Mouse (Mus musculus) adrenal gland, adult 18-20 months (tissue): ENCODE measurements around the gene Dnajc7. TPM values are rescaled to one million over a fixed set of nuclear protein-coding genes. Genes with fewer than 3 reads are reported as not detected.
A peak's percentile ranks its signal among the peaks of the same experiment; 100 is the strongest.
"Not testable (repeated sequence)": the region's sequence is repeated elsewhere in the genome, so short reads cannot be mapped to it uniquely, and the experiment has no call there.

Experiments
- DNase-seq, 2 experiments: peaks; one replicate each; pipeline ENCODE4 v3.0.0; 2021 to 2022; ENCODE audit warnings: low spot score in 2 of 2
- long read RNA-seq, 2 experiments: library from polyadenylated mRNA; stranded (forward); transcript quantifications; one replicate each; pipeline ENCODE4 v2.0.0; 2021
- total RNA-seq, 2 experiments: library from RNA; stranded (reverse); gene quantifications; 1 replicate in 1 of 2; 2 replicates in 1 of 2; pipeline ENCODE4 v1.2.3; 2021

Dnajc7 gene
- 100 to 1,000 TPM; 210 to 238 TPM for total RNA-seq
- long read RNA-seq, experiment 1, transcript Dnajc7-201 (14 exons, 2,330 nt), result major isoform, 90 of 105 reads
- long read RNA-seq, experiment 1, partial matches to known transcripts, result 4 of 105 reads
- long read RNA-seq, experiment 1, other reads (novel, unspliced or antisense), result 9 of 105 reads
- long read RNA-seq, experiment 2, transcript Dnajc7-201 (14 exons, 2,330 nt), result major isoform, 223 of 270 reads
- long read RNA-seq, experiment 2, transcript Dnajc7-209 (5 exons, 1,008 nt), result minor isoform, 5 of 270 reads
- long read RNA-seq, experiment 2, partial matches to known transcripts, result 16 of 270 reads
- long read RNA-seq, experiment 2, other reads (novel, unspliced or antisense), result 25 of 270 reads

DNA sequence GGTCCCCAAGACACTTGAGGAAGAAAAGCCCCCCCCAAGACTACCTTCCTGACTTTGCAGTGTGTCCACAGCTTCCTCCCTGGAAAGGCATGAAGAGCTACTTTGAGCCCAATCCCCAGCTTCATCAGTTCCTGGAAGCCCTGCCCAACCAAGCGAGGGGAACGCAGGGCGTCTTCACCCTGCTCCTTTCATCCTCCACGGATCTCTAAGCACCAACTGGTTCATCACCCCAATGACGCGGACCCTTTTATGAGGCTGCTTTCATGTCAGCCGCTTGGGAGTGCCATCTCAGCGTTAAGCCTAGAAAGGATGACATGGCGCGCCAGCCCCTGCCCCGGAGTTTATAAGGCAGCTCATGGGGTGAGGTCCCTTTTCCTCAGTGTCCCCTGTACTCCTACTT lies at the start of gene Dnajc7:
Dnajc7 (minus strand) TSS at position 187 of the 400 bp plus-strand sequence.
- no peak for DNase-seq

DNA sequence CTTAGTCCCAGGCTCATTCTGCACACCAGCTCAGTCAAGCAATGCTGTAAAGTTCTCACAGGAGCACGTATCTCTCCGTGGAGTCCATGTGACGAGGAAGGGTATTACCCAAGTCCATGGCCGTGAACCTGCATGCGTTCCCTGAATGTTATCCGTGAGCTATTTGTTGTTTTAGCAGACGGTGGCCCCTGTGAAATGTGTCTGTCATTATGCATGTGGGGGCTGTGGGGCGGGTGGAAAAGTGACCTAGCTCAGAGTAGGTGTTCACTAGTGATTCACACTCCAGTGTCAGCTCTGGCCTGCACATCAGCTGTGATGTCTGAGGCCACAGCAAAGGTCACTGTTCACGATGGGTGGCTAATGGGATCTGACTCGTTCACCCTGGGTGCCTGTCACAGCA lies 39.8 kb upstream of the Dnajc7 start:
- no peak for DNase-seq

DNA sequence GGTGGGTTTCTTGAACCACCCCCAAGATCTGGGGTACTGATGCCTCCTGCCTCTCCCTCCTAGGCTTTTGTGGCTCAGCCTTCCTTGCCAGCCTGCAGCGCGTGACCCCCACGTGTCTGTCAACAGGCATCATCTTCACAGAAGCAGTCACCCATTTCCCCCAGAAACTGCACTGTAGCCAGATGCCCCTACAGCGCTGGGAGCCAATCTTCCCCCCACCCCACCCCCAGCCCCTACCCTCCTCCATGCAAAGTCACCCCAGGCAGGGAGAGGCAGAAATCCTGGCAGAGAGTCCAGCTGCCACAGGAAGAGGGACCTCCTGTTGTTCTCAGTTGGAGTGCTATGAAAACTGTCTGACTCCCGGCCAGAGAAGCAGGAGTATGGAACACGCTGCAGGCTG lies 36.5 kb upstream of the Dnajc7 start:
- no peak for DNase-seq

DNA sequence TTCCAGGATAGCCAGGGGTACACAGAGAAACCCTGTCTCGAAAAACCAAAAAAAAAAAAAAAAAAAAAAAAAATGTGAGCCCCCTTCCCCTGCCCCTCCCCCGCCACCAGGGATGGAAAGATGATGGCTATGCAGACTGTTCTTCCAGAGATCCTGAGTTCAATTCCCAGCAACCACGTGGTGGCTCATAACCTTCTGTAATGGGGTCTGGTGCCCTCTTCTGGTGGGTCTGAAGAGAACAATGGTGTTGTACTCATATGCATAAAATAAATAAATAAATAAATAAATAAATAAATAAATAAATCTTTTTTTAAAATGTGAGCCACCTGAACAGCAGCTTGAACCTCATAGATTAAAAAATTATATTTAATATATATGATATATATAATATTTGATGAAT lies 35.6 kb upstream of the Dnajc7 start:
- DNase-seq, result not testable (repeated sequence)

DNA sequence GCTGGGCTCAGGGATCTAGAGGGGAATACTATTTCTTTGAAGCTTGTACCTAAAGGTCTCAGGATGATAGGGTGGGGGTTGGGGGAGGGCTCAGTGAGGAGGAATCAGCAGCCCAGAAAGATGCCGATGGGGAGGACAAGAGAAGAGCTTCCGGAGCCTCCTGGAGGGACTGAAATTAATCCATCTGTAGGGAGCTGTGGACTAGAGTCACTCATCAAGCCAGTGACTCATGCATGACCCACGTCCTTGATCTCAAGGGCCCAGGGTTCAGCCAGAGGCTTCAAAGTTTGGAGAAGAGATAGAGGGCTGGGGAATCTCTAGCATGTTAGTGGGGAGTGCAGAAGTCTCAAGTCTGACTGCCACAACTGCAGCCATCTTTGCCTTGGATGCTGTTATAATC lies 31.8 kb upstream of the Dnajc7 start:
- DNase-seq, result peak in 1 of 2 experiments; percentile 59

DNA sequence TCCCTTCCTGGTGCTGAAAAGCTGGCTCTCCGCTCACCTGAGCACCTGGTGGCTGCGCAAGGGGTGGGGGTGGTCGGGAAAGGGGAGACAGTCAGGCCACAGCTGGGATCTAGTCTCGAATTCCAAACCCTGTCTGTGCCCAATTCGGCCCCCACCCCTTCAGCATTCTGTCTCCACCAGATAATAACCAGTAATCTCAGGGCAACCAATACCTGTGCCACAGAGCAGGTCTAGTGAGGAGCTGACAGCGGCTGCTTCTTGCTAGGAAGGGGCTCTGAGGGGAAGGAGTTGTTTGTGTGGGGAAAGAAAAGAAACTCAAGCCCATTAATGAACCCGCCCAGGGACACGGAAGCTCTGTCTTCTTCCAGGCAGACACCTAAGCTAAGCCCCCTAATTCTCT lies 31.2 kb upstream of the Dnajc7 start:
- DNase-seq, result no peak

DNA sequence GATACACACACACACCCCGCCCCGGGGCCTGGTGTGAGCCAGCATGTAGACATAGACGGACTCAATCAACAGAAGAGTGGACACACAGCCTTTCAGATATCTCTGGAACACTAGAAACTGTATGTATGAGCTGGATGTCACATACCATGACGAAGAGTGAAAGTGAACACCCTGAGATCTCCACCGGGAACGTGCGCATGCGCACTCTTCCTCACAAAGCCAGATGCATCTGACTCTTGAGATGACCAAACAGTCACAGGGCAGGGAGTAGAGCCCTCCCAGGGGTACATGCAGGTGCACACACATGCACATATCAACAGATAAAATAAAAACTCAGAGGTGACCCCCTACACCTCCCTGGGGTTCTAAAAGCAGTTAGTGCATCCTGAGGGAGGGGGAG lies 28.4 kb upstream of the Dnajc7 start:
- DNase-seq, result no peak

DNA sequence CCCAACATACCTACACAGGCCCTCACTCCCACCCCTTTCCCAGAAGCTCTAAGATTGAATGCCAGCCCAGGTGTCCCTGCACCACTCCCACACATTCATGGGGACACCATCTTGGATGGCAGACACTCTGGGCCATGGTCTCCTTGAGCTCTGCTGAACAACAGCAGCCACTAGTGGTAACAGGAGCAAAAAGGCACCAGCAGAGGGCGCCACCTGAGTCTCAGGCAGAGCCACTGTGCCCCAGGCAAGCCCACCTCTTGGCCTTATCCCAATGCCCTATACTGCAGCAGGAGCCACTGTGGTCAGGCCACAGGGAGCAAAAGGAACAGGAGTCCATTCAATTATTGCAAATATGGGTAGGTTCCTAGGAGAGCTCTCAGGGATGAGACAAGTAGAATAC lies 26.3 kb upstream of the Dnajc7 start:
- DNase-seq, result peak in 1 of 2 experiments; percentile 51

DNA sequence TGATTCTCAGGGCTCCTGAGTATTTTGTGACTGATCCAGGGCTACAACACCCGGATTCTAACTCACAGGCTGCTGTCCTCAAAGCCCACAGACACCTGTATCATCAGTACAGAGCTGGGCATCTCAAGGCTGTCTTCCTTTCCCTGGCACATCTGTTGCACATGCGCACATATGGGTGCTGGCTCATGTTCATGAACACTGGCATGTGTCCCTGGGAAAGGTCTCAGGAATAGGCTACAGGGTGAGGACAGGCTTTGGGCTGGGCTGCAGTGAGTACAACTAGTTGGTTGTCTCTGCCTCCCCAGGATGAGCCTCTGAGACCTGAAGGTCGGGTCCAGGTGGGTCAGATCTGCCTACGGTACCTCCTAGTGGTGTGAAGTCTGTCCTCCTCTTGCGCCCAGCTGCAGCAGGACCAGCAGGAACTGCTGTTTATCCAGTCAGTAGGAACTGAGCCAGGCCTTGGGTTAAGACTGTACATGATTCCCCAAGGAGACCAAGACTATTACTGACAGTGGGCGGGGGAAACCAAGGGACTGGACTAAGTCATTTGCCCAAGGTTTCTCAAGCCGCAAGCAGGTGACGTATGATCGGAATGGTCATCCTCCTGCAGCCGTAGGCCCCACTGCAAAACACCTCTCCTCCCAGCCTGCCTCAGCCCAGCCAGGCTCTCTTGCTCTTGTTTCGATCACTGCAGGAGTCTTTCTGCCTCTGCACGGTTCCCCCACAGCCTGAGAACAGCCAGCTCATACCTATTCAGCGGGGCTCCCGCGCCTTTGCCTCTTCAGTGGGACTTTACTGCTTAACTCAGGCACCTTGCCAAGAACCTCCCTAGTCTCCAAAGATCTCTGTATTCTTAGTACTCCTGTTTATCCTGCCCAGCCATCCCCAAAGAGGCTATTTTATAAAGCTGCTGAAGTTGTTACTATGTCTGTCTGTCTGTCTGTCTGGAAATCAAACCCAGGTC lies 23.9 kb upstream of the Dnajc7 start:
- DNase-seq, result no peak

DNA sequence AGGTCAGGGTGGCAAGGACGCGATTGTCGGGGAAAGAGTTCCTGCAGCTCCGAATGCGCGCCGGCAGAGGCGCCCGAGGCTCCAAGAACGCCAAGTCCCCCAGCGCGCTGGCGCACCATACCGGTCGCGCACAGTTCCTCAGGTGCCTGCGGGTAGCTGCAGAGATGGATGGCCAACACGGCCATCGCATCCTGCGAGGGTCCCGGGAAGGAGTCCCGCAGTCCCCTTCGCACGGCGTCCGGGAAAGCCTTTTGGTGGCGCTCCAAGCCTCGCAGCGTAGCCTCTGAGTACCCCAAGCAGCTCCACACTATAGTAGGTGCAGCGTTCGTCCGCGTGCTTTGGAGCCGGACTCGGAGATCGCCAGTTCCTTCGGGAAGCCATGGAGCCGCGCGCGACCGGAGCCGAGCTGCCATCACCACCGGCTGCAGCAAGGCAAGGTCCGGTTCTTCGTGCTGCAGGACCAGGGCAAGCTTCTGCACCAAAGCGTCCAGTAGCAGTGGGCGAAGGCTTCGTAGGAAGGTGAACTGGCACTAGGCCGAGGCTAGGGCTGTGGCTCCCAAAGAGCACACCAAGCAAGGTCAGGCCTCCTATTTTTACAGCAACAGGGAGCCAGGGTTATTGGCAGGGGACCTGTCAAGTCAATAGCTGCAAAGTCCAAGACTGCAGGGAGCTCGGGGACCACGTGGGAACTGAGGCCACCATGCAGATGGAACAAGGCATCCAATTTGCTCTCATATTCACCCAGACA lies 20.4 kb upstream of the Dnajc7 start:
- DNase-seq, result no peak

DNA sequence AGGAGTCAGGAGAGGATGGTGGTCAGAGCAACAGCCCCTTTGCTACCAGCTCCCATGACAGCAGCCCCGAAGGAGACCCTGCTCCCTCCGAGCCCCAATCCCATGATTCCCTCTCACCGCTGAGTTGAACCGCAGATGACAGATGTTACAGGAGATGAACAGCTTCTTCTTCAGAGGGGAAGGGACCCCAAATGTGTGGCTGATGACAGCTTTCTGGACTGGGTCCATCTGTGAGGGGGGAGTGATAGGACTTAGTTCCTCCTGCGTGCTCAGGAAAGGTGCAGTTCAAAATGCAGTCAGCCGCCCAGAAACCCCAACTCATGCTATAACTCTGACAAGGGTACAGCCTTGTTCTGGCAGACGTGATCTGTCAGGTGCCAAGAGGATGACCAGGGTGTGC lies 14.6 kb upstream of the Dnajc7 start:
- no peak for DNase-seq

DNA sequence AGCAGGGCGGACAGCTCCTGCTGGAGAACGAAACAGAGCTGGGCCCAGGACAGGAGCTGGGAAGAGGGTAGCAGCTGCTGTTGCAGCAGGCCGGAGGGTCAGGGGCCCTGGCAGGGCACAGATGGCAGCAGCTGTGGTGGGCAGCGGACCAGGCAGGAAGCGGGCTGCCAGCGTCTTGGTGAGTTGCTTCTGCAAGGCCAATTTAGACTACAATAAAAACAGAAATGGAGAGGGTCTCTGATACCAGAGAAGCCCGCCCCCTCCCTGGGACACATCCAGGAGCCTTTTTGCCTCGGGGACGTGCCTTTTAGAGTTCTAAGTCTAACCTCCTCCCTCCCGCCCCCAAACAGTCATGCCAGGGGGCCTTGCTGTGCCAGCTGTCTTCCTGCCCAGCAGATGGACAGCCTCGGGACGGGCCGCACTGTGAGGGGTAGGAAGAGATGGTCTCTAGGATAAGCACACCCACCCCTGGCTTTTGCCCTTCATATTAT lies 8.9 kb upstream of the Dnajc7 start:
- DNase-seq, result no peak

DNA sequence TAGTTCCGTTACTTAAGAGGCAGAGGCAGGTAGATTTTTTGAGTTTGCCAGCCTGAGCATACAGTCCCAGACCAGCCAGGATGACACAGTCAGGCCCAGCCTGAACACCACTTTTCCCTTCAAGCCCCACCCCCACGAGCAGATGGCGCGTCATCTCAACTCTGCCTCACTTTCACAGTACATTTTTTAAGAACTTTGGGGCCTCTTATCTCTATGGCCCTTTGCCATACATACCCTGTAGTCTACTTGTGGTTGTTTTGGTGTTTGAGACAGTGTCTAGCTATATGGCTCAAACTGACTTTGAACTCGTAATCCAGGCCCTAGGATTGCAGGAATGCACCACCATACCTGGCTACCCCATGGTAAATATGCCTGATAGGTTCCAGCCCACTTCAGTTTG lies 8.1 kb upstream of the Dnajc7 start:
- DNase-seq, result no peak

DNA sequence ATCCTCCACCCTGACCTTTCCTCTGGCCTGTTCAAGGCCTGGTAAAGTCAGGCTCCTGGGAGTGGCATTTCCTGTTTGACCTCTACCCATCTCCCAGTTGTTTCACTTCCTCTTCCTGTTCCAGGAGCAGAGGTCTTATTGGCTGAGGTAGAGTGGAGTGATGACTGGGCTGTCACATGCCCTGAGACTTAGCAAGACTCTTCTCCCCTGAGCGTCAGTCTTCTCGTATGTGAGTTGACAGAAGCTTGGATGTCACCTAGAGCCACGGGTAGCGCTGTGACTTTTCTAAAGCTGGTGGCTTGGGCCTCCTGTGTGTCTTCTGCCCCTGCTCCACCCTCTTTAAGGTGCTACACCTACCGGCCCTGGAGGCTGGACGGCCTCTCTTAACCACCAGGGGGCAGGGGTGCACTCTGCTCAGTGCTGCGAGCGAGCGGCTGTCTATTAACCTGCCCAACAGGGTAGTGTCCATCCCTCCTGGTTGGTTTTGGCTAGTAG lies 6.8 kb upstream of the Dnajc7 start:
- peak; percentile 73 to 76 for DNase-seq

DNA sequence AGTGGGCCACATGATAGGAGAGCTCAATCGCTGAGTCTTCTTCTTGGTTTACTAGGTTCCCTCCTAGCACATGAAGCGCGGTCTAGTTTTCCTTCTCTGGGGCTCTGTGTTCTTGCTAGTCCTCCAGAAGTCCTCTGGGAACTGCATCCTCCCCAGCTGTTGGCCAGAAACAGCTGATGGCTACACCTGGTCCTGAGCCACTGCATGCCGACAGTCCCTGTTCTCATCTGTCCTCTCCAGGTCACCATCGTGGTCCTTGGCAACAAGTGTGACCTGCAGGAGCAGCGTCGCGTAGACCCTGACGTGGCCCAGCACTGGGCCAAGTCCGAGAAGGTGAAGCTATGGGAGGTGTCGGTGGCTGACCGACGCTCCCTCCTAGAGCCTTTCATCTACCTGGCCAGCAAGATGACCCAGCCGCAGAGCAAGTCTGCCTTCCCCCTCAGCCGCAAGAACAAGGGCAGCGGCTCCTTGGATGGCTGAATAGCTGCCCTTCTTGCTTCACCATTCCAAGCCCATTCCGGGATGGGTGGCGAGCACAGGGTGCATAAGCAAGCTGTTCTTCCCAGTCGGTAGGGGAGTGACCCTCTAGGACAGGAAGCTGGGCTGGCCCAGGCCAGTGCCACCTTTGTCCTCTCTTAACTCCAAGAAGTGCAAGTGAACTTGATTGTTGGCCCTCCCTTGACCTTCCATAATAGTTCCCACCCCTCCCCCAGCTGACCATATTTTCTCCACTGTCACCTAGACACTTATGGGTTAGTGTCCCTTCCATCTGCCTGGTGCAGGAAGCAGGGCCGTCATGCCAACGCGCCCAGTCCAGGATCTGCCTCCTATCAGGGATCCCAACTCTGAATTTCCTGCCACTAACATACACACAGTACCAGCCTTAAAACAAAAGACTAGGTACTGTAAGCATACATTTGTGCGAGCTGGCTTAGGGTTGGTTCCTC lies 6.1 kb upstream of the Dnajc7 start:
- no peak for DNase-seq

DNA sequence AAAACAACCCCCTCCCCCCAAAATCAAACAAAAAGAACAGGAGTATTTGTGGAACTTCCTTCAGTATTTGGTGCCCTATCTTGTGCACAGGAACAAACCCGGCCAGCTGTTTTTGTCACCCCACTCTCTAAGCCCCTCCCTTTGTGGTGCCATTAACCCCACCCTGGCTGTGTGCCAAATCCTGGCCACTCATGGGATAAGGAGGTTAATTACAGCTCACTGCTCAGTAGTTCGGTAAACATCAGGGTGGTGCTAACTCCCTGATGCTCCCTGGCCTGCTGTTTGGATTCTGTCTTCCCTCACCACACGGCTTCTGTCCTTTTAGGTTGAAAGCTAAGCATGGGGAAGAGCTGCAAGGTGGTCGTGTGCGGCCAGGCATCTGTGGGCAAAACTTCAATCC lies 3.9 kb upstream of the Dnajc7 start:
- peak in 1 of 2 experiments; percentile 56 for DNase-seq

DNA sequence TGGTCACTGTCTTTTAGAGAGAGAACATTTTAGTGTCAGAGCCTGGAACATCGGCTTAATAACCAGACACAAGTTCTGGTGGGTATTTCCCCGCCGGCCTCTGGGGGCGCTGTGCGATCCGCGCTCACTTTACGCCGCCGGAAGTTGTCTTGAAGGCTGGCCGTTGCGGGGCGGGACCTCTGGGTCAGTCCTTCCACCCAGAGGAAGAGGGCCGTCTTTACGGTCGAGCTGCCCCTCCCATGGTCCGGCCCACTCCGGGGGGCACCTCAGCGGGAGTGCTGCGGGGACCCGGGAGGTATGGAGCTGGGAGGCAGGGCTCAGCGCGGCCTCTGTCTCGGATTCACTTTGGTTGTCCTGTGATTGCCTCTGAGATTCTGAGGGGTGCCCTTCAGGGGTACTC lies 2.7 kb upstream of the Dnajc7 start:
- peak; percentile 96 to 97 for DNase-seq

DNA sequence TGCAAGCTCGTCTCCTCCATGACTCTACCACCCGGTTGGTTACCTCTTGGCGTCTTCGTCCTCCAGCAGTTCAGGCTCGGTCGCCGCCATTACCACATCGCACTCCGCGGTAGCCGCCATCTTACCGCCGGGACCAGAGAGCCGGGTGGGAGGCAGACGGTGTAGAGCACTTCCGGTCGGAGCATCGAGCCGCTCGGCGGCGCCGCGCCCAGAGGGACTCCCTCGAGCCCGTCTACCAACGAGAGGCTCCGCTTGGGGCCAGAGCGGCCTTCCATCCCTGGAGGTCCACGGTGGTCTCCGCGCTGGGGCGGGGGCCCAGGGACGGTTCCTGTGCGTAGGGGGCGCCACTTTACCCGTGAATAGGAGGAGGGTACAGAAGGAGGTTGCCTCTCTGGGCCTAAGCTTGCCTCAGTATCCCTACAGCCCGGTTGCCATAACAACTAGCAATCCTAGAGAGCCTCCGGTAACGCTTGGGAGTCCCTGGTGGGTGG lies 438 bp downstream of the Dnajc7 start:
- peak; percentile 89 to 91 for DNase-seq

DNA sequence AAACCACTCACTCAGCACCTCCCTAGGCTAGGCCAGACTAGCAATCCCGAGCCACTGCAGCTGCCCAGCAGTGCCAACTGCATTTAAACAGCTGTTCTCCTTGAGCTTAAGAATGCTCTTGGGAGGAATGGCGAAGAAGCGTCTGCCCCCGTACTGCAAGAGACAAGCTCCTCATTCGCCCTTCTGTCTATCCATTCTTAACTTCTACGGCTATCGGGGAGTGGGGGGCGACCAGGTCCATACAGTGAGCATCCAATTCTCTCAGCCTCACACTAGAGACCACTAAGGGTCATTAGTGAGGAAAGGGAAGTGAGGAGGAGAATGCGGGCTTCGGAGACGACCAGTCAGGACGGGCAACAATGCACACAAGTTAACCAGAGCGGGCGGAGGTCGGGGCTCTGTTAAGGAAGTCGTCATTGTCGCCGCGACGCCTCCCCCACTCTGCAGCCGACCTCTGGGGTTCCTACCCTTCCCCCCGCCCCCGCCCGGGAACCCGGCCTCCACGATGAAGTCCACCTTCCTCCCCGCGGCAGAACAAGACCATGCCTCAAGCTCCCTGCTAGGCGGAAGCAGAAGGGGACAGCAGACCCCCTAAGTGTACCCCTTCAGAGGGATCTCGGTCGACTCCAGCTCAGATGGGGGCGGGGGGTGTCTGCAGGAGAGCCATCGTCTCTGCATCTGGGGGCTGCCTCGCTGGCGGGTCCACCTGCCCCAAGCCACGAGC lies 1.0 kb downstream of the Dnajc7 start, which contains the start of gene Nkiras2:
Nkiras2 (plus strand) TSS at position 484 of the 724 bp plus-strand sequence.
- peak; percentile 54 to 60 for DNase-seq
